Mouse (Mus musculus): ENCODE measurements around the gene Ypel1. TPM values are rescaled to one million over a fixed set of nuclear protein-coding genes. Genes with fewer than 3 reads are reported as not detected.

The Ypel1 gene
- total and polyA plus RNA-seq, 3 experiments, result 0.42 to 1.1 TPM; not detected in 1

DNA sequence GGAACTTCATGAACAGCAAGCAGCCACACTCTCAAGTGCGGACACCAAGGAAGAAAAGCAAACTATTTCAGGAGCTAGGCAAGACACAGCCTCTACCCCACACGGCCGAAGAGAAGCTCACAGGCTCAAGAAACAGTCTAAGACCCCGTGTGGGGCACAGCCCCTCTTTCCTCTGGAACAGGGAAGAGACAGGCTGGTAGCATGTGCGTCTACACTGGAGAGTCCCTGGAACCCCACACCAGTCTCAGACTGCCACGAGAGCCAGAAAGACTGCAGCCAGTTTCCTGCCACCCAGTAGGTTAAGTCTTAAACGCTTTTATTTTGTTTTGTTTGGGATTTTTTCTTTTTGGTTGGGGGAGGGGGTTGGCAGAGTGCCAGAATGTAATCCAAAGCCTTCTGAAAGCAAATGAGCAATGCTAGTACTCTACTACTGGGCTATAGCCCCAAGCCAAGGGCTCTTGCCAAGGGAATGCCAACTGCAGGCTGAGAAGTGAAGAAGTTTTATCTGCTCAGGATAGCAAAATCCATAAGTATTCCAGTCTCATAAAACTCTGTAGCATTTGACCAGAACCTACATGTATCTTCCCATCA lies 33.2 kb downstream of the Ypel1 start:
- no peak overlapping the region for H3K4me3 ChIP-seq (ENCODE audit: control insufficient read depth in 1 of 2, insufficient read depth in 1 of 2, low read depth in 2 of 2, low read length in 2 of 2)
- no peaks in the 10 kb centered on the region for H3K4me1 ChIP-seq (ENCODE audit: control insufficient read depth in 1 of 2, insufficient read depth in 2 of 2, low read length in 2 of 2)
- no peaks in the 10 kb centered on the region for H3K79me2 ChIP-seq (ENCODE audit: control insufficient read depth, insufficient read depth, low read length, poor library complexity)
- H3K9ac ChIP-seq (ENCODE audit: control insufficient read depth, low read depth, low read length, poor library complexity, severe bottlenecking), result no peak overlapping the region
- DNase-seq (ENCODE audit: low read depth, low spot score), result no peak
- peaks cover 0 to 7% of the 10 kb centered on the region in 2 experiments; a peak in 2 of 4 replicates for H3K36me3 ChIP-seq (ENCODE audit: control insufficient read depth in 1 of 2, insufficient read depth in 2 of 2, low read length in 2 of 2)
- no peak for TF ChIP-seq MYC (IDR thresholded peaks at IDR 0.05; ENCODE audit: low read depth, low read length)
- TF ChIP-seq SIN3A (IDR thresholded peaks at IDR 0.05; ENCODE audit: low read length), result no peak
- H3K27ac ChIP-seq (ENCODE audit: control insufficient read depth, low read depth, low read length), result no peak overlapping the region
- H3K9me3 ChIP-seq (replicated peaks; ENCODE audit: insufficient read depth, low read length), result no peaks in the 10 kb centered on the region
- no peaks in the 10 kb centered on the region for H3K27me3 ChIP-seq (ENCODE audit: control insufficient read depth in 1 of 2, insufficient read depth in 2 of 2, low read length in 2 of 2)

DNA sequence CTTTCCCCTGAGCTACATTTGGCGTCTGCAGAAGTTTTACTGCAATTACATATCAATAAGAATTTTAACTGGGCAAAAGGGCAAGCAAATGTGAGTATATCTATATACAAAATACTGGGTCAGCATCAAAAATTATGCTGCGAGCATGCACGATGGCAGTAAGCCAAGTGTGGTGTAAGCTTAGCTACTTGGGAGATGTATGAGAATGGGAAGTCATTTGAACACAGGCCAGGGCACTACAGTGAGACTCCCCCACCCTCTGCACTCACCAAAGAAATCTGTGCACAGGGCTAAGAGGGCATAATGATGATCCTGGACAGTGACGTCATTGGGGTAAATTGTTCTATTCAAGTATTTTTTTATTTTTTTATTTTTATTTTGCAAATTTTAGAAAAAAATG lies 35.1 kb downstream of the Ypel1 start:
- H3K4me1 ChIP-seq (ENCODE audit: control insufficient read depth in 1 of 2, insufficient read depth in 2 of 2, low read length in 2 of 2), result peaks cover 0 to 2% of the 10 kb centered on the region in 2 experiments; a peak in 2 of 4 replicates
- no peaks in the 10 kb centered on the region; the same call in 1 of the 2 replicates for H3K79me2 ChIP-seq (ENCODE audit: control insufficient read depth, insufficient read depth, low read length, poor library complexity)
- no peak overlapping the region for H3K4me3 ChIP-seq (ENCODE audit: control insufficient read depth in 1 of 2, insufficient read depth in 1 of 2, low read depth in 2 of 2, low read length in 2 of 2)
- no peak overlapping the region for H3K27ac ChIP-seq (ENCODE audit: control insufficient read depth, low read depth, low read length)
- no peaks in the 10 kb centered on the region for H3K9me3 ChIP-seq (replicated peaks; ENCODE audit: insufficient read depth, low read length)
- TF ChIP-seq RCOR1 (IDR thresholded peaks at IDR 0.05; ENCODE audit: low read depth, low read length), result no peak
- no peak for TF ChIP-seq POLR2AphosphoS5 (IDR thresholded peaks at IDR 0.05; ENCODE audit: borderline replicate concordance, low read depth, low read length)
- no peak for TF ChIP-seq EP300 (IDR thresholded peaks at IDR 0.05; ENCODE audit: low read depth in 1 of 2, low read length in 2 of 2)
- no peak for TF ChIP-seq E2F4 (IDR thresholded peaks at IDR 0.05; ENCODE audit: borderline replicate concordance, low read depth, low read length)
- no peak for TF ChIP-seq CHD2 (IDR thresholded peaks at IDR 0.05; ENCODE audit: low read length)
- TF ChIP-seq ZMIZ1 (IDR thresholded peaks at IDR 0.05; ENCODE audit: low read depth, low read length), result no peak
- TF ChIP-seq SIN3A (IDR thresholded peaks at IDR 0.05; ENCODE audit: low read length), result no peak
- no peak for TF ChIP-seq CTCF (IDR thresholded peaks at IDR 0.05 in 2 of 3, conservative IDR thresholded peaks at IDR 0.05 in 1 of 3; ENCODE audit: control insufficient read depth in 1 of 3, insufficient read depth in 1 of 3, low read depth in 2 of 3, low read length in 3 of 3, poor library complexity in 1 of 3, severe bottlenecking in 1 of 3)
- TF ChIP-seq GABPA (IDR thresholded peaks at IDR 0.05; ENCODE audit: low read depth, low read length), result no peak
- no peak for TF ChIP-seq MXI1 (IDR thresholded peaks at IDR 0.05; ENCODE audit: low read depth, low read length)
- no peak for TF ChIP-seq BHLHE40 (IDR thresholded peaks at IDR 0.05; ENCODE audit: borderline replicate concordance, low read depth, low read length)
- peaks cover 2 to 9% of the 10 kb centered on the region in 2 experiments; a peak in 3 of 4 replicates for H3K36me3 ChIP-seq (ENCODE audit: control insufficient read depth in 1 of 2, insufficient read depth in 2 of 2, low read length in 2 of 2)
- DNase-seq (ENCODE audit: low read depth, low spot score), result no peak
- H3K27me3 ChIP-seq (ENCODE audit: control insufficient read depth in 1 of 2, insufficient read depth in 2 of 2, low read length in 2 of 2), result no peaks in the 10 kb centered on the region
- H3K9ac ChIP-seq (ENCODE audit: control insufficient read depth, low read depth, low read length, poor library complexity, severe bottlenecking), result no peak overlapping the region

Data from MEL (cell line).